Mouse (Mus musculus): ENCODE measurements around the gene Nit1. TPM values are rescaled to one million over a fixed set of nuclear protein-coding genes. Genes with fewer than 3 reads are reported as not detected.

The Nit1 gene
- 60.9 and 66.1 TPM in 2 replicates for polyA plus RNA-seq (2012; rRNA removed; ENCODE audit: low replicate concordance)

GRCm38 (mm10) chr1:171345225-171346094 is at the start of gene Nit1, which contains the start of gene Pfdn2:
Nit1 (minus strand) TSS chr1:171345646.
Pfdn2 (plus strand) TSS chr1:171345670.

GRCm38 (mm10) chr1:171388376-171389102 is 43.1 kb upstream of the Nit1 start, which contains the start of gene Arhgap30:
Arhgap30 (plus strand) TSS chr1:171388954.

GRCm38 (mm10) chr1:171369845-171370556 is 24.6 kb upstream of the Nit1 start, which contains the start of gene Nectin4:
Nectin4 (plus strand) TSS chr1:171370099.

GRCm38 (mm10) chr1:171360656-171361055 is 15.2 kb upstream of the Nit1 start, which contains the start of gene Klhdc9:
Klhdc9 (minus strand) TSS chr1:171360798.

GRCm38 (mm10) chr1:171328839-171329432 is 16.5 kb downstream of the Nit1 start, which contains the start of gene Dedd:
Dedd (plus strand) TSS chr1:171329145.

GRCm38 (mm10) chr1:171294298-171295062 is 51.0 kb downstream of the Nit1 start, which contains the start of gene Ufc1:
Ufc1 (minus strand) TSS chr1:171295024.

Other genes starting within 250 kb of the Nit1 start
- 0.90 and 4.3 TPM in 2 replicates for gene Cfap126, start 231.7 kb downstream of the Nit1 start, polyA plus RNA-seq (2012; rRNA removed; ENCODE audit: low replicate concordance)
- gene Sdhc, start 195.0 kb downstream of the Nit1 start, polyA plus RNA-seq (2012; rRNA removed; ENCODE audit: low replicate concordance), result 189 and 291 TPM in 2 replicates
- 0.25 and 0.82 TPM in 2 replicates for gene Mpz, start 194.9 kb downstream of the Nit1 start, polyA plus RNA-seq (2012; rRNA removed; ENCODE audit: low replicate concordance)
- gene Pcp4l1, start 149.4 kb downstream of the Nit1 start, polyA plus RNA-seq (2012; rRNA removed; ENCODE audit: low replicate concordance), result 27.8 and 42.5 TPM in 2 replicates
- 41.3 and 48.7 TPM in 2 replicates for gene Nr1i3, start 131.7 kb downstream of the Nit1 start, polyA plus RNA-seq (2012; rRNA removed; ENCODE audit: low replicate concordance)
- 26.9 and 29.4 TPM in 2 replicates for gene Tomm40l, start 123.1 kb downstream of the Nit1 start, polyA plus RNA-seq (2012; rRNA removed; ENCODE audit: low replicate concordance)
- gene Apoa2, start 120.6 kb downstream of the Nit1 start, polyA plus RNA-seq (2012; rRNA removed; ENCODE audit: low replicate concordance), result 2.0 and 3.7 TPM in 2 replicates
- 24.2 and 71.8 TPM in 2 replicates for gene Fcer1g, start 111.3 kb downstream of the Nit1 start, polyA plus RNA-seq (2012; rRNA removed; ENCODE audit: low replicate concordance)
- gene Adamts4, start 95.2 kb downstream of the Nit1 start, polyA plus RNA-seq (2012; rRNA removed; ENCODE audit: low replicate concordance), result 1.6 and 1.8 TPM in 2 replicates
- gene Ndufs2, start 94.3 kb downstream of the Nit1 start, polyA plus RNA-seq (2012; rRNA removed; ENCODE audit: low replicate concordance), result 127 and 139 TPM in 2 replicates
- 86.3 and 126 TPM in 2 replicates for gene B4galt3, start 75.3 kb downstream of the Nit1 start, polyA plus RNA-seq (2012; rRNA removed; ENCODE audit: low replicate concordance)
- gene Ppox, start 64.5 kb downstream of the Nit1 start, polyA plus RNA-seq (2012; rRNA removed; ENCODE audit: low replicate concordance), result 26.6 and 36.8 TPM in 2 replicates
- 30.2 and 30.4 TPM in 2 replicates for gene Usp21, start 57.7 kb downstream of the Nit1 start, polyA plus RNA-seq (2012; rRNA removed; ENCODE audit: low replicate concordance)
- 10.2 and 10.3 TPM in 2 replicates for gene Ufc1, start 50.6 kb downstream of the Nit1 start, polyA plus RNA-seq (2012; rRNA removed; ENCODE audit: low replicate concordance)
- 23.2 and 33.7 TPM in 2 replicates for gene Dedd, start 16.5 kb downstream of the Nit1 start, polyA plus RNA-seq (2012; rRNA removed; ENCODE audit: low replicate concordance)
- gene Pfdn2, start within 50 bp of the Nit1 start, polyA plus RNA-seq (2012; rRNA removed; ENCODE audit: low replicate concordance), result 1.4 and 1.5 TPM in 2 replicates
- 0.37 and 0.47 TPM in 2 replicates for gene Klhdc9, start 15.2 kb upstream of the Nit1 start, polyA plus RNA-seq (2012; rRNA removed; ENCODE audit: low replicate concordance)
- gene Nectin4, start 24.5 kb upstream of the Nit1 start, polyA plus RNA-seq (2012; rRNA removed; ENCODE audit: low replicate concordance), result 0.15 and 1.1 TPM in 2 replicates
- 3.3 and 4.2 TPM in 2 replicates for gene Arhgap30, start 43.3 kb upstream of the Nit1 start, polyA plus RNA-seq (2012; rRNA removed; ENCODE audit: low replicate concordance)
- 58.8 and 75.3 TPM in 2 replicates for gene Usf1, start 65.7 kb upstream of the Nit1 start, polyA plus RNA-seq (2012; rRNA removed; ENCODE audit: low replicate concordance)
- 97.3 and 129 TPM in 2 replicates for gene Tstd1, start 73.2 kb upstream of the Nit1 start, polyA plus RNA-seq (2012; rRNA removed; ENCODE audit: low replicate concordance)
- gene F11r, start 91.9 kb upstream of the Nit1 start, polyA plus RNA-seq (2012; rRNA removed; ENCODE audit: low replicate concordance), result 49.6 and 100 TPM in 2 replicates
- gene Alyref2, start 157.8 kb upstream of the Nit1 start, polyA plus RNA-seq (2012; rRNA removed; ENCODE audit: low replicate concordance), result 2.1 and 6.4 TPM in 2 replicates
- 328 and 1,186 TPM in 2 replicates for gene Itln1, start 189.6 kb upstream of the Nit1 start, polyA plus RNA-seq (2012; rRNA removed; ENCODE audit: low replicate concordance)
- 0.41 and 1.0 TPM in 2 replicates for gene Cd244a, start 213.5 kb upstream of the Nit1 start, polyA plus RNA-seq (2012; rRNA removed; ENCODE audit: low replicate concordance)